Mouse (Mus musculus): ENCODE measurements around the gene Ethe1. TPM values are rescaled to one million over a fixed set of nuclear protein-coding genes. Genes with fewer than 3 reads are reported as not detected.

Gene Ethe1
- polyA plus RNA-seq, 1 experiment from 2014 or later = 38.1 TPM

GRCm38 (mm10) chr7:24592163-24592562 lies 4.8 kb downstream of the Ethe1 start:
- Histone ChIP-seq H3K9me3 (ENCODE audit: control insufficient read depth, low read length) (no peaks in the 10 kb centered on the region), H3K4me3 (ENCODE audit: low read length) (no peak overlapping the region), H3K27ac (ENCODE audit: low read length) (no peak overlapping the region), H3K27me3 (replicated peaks; ENCODE audit: control insufficient read depth, insufficient read depth, low read length) (no peaks in the 10 kb centered on the region), H3K9ac (ENCODE audit: low read depth, low read length) (no peak overlapping the region), H3K4me2 (ENCODE audit: low read depth, low read length) (no peak overlapping the region), H3K36me3 (ENCODE audit: control insufficient read depth, insufficient read depth, low read length) (no peaks in the 10 kb centered on the region), H3K4me1 (ENCODE audit: control insufficient read depth, insufficient read depth, low read length) (peaks cover 23% of the 10 kb centered on the region)
- no peak for ATAC-seq
- 55% methylated on average over 4 of the region's 4 CpGs for WGBS

DNA sequence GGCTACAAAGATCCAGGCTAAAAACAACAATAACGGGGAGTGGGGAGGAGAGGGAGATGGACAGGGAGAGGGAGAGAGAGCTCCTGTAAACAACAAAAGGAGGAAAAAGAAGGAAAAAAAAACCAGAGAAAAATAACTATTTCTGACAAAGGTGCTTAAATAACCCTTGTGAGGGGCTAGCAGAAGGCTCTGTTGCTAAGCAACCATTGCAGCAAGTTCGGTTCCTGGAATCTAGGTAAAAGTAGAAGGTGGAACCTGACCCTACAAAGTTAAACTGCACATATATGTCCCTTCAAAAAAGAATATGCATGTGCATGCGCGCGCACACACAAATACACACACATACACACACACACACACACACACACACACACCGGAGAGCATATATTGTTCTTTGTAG lies 5.4 kb downstream of the Ethe1 start:
- peaks cover 17% of the 10 kb centered on the region for H3K4me1 ChIP-seq (ENCODE audit: control insufficient read depth, insufficient read depth, low read length)
- no peaks in the 10 kb centered on the region for H3K27me3 ChIP-seq (replicated peaks; ENCODE audit: control insufficient read depth, insufficient read depth, low read length)
- H3K9ac ChIP-seq (ENCODE audit: low read depth, low read length) = no peak overlapping the region
- H3K36me3 ChIP-seq (ENCODE audit: control insufficient read depth, insufficient read depth, low read length) = no peaks in the 10 kb centered on the region
- no peak overlapping the region for H3K4me3 ChIP-seq (ENCODE audit: low read length)
- ATAC-seq = no peak
- no peak overlapping the region for H3K4me2 ChIP-seq (ENCODE audit: low read depth, low read length)
- H3K9me3 ChIP-seq (ENCODE audit: control insufficient read depth, low read length) = no peaks in the 10 kb centered on the region
- no peak overlapping the region for H3K27ac ChIP-seq (ENCODE audit: low read length)
- 80% methylated on average over 6 of the region's 6 CpGs for WGBS

- peak; percentile 93 for ATAC-seq
- H3K4me3 ChIP-seq (ENCODE audit: low read length) = peak overlapping the region; percentile 64
- H3K9me3 ChIP-seq (ENCODE audit: control insufficient read depth, low read length) = no peaks in the 10 kb centered on the region
- peak overlapping the region; percentile 83 for H3K4me2 ChIP-seq (ENCODE audit: low read depth, low read length)
- peak overlapping the region; percentile 72 for H3K9ac ChIP-seq (ENCODE audit: low read depth, low read length)
- peaks cover 12% of the 10 kb centered on the region for H3K4me1 ChIP-seq (ENCODE audit: control insufficient read depth, insufficient read depth, low read length)
- H3K27ac ChIP-seq (ENCODE audit: low read length) = peak overlapping the region; percentile 51
- no peaks in the 10 kb centered on the region for H3K36me3 ChIP-seq (ENCODE audit: control insufficient read depth, insufficient read depth, low read length)
- WGBS = 2% methylated on average over 38 of the region's 39 CpGs
- no peaks in the 10 kb centered on the region for H3K27me3 ChIP-seq (replicated peaks; ENCODE audit: control insufficient read depth, insufficient read depth, low read length)
Measured at GRCm38 (mm10) chr7:24593621-24594308, 6.4 kb downstream of the Ethe1 start.

DNA sequence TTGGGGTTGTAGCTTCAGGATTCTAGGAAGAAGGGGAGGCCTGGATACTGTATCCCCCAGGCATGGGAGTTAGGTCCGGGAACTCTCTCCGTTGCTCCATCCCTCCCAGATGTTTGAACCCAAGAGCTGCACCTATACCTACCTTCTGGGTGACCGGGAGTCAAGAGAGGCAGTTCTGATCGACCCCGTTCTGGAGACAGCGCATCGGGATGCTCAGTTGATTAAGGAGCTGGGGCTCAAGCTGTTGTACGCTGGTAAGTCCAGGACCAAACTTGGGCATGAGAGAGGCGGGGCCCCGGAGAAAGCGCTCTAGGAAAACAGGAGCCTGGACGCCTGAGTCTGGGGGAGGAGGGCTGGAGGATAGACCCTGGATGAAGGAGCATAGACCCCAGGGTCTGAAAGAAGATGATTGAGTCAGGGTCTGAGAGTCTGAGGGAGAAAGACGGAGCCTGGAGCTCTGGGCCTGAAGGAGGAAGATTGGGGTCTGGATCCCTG lies 7.0 kb downstream of the Ethe1 start:
- peak; percentile 6; the same call in 1 of the 2 replicates for ATAC-seq
- Histone ChIP-seq H3K27me3 (replicated peaks; ENCODE audit: control insufficient read depth, insufficient read depth, low read length) (no peaks in the 10 kb centered on the region), H3K4me3 (ENCODE audit: low read length) (peak overlapping the region; percentile 64), H3K4me1 (ENCODE audit: control insufficient read depth, insufficient read depth, low read length) (peaks cover 13% of the 10 kb centered on the region), H3K36me3 (ENCODE audit: control insufficient read depth, insufficient read depth, low read length) (no peaks in the 10 kb centered on the region), H3K4me2 (ENCODE audit: low read depth, low read length) (peak overlapping the region; percentile 83), H3K9me3 (ENCODE audit: control insufficient read depth, low read length) (no peaks in the 10 kb centered on the region), H3K27ac (ENCODE audit: low read length) (no peak overlapping the region), H3K9ac (ENCODE audit: low read depth, low read length) (peak overlapping the region; percentile 72)
- 4% methylated on average over 13 of the region's 13 CpGs for WGBS

DNA sequence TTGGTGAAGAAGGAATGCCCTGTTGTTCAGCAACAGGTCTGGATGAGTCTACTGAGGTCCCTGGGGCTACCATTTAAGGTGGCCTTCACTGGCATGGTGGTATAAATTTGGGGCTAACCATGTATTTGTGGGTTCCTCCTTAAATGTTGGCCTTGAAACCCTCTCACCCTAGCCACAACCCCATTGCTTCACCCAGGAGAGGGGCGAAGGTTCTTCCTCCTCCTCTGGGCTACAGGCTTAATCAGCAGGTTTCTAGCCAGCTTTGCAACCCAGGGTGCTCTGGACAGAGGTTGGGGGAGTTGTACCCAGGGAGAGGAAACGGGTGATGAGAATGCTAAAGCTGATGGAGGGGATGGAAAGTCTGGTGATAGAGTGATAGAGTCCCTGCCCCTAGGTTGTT lies 8.1 kb downstream of the Ethe1 start:
- Histone ChIP-seq H3K4me1 (ENCODE audit: control insufficient read depth, insufficient read depth, low read length) (peaks cover 15% of the 10 kb centered on the region), H3K4me2 (ENCODE audit: low read depth, low read length) (no peak overlapping the region), H3K36me3 (ENCODE audit: control insufficient read depth, insufficient read depth, low read length) (no peaks in the 10 kb centered on the region), H3K27ac (ENCODE audit: low read length) (no peak overlapping the region), H3K27me3 (replicated peaks; ENCODE audit: control insufficient read depth, insufficient read depth, low read length) (no peaks in the 10 kb centered on the region), H3K9ac (ENCODE audit: low read depth, low read length) (no peak overlapping the region), H3K4me3 (ENCODE audit: low read length) (no peak overlapping the region), H3K9me3 (ENCODE audit: control insufficient read depth, low read length) (no peaks in the 10 kb centered on the region)
- 80% methylated on average over 2 of the region's 2 CpGs for WGBS
- ATAC-seq = no peak

DNA sequence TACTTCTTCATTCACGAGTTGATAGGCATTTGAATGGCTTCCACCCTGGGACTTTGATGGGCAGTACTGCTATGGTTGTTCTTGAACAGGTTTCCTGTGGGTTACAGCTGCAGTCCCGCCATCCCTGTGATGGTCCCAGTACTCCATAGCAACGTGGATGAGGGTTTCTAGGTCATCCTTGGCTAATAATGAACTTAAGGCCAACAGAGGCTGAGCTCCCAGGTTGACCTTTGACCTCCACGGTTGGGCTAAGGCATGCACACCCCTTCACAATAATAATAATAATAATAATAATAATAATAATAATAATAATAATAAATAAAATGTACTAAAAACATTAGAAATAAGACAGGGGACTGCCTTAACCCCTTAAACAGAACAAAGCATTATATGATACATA lies 10.8 kb downstream of the Ethe1 start:
- no peak overlapping the region for H3K4me3 ChIP-seq (ENCODE audit: low read length)
- 71% methylated on average over 4 of the region's 4 CpGs for WGBS
- H3K27me3 ChIP-seq (replicated peaks; ENCODE audit: control insufficient read depth, insufficient read depth, low read length) = no peaks in the 10 kb centered on the region
- no peaks in the 10 kb centered on the region for H3K9me3 ChIP-seq (ENCODE audit: control insufficient read depth, low read length)
- ATAC-seq = no peak
- H3K4me2 ChIP-seq (ENCODE audit: low read depth, low read length) = no peak overlapping the region
- no peak overlapping the region for H3K27ac ChIP-seq (ENCODE audit: low read length)
- peaks cover 15% of the 10 kb centered on the region for H3K4me1 ChIP-seq (ENCODE audit: control insufficient read depth, insufficient read depth, low read length)
- H3K9ac ChIP-seq (ENCODE audit: low read depth, low read length) = no peak overlapping the region
- no peaks in the 10 kb centered on the region for H3K36me3 ChIP-seq (ENCODE audit: control insufficient read depth, insufficient read depth, low read length)

- peaks cover 12% of the 10 kb centered on the region for H3K4me1 ChIP-seq (ENCODE audit: control insufficient read depth, insufficient read depth, low read length)
- no peaks in the 10 kb centered on the region for H3K9me3 ChIP-seq (ENCODE audit: control insufficient read depth, low read length)
- 69% methylated on average over 15 of the region's 15 CpGs for WGBS
- no peak overlapping the region for H3K9ac ChIP-seq (ENCODE audit: low read depth, low read length)
- no peaks in the 10 kb centered on the region for H3K36me3 ChIP-seq (ENCODE audit: control insufficient read depth, insufficient read depth, low read length)
- no peak overlapping the region for H3K27ac ChIP-seq (ENCODE audit: low read length)
- ATAC-seq = no peak; the same call in 1 of the 2 replicates
- H3K4me2 ChIP-seq (ENCODE audit: low read depth, low read length) = no peak overlapping the region
- H3K27me3 ChIP-seq (replicated peaks; ENCODE audit: control insufficient read depth, insufficient read depth, low read length) = no peaks in the 10 kb centered on the region
- no peak overlapping the region for H3K4me3 ChIP-seq (ENCODE audit: low read length)
Measured at GRCm38 (mm10) chr7:24599211-24600067, 12.1 kb downstream of the Ethe1 start.

- 5% methylated on average over 13 of the region's 13 CpGs for WGBS
- peaks cover 3% of the 10 kb centered on the region; the same call in 1 of the 2 replicates for H3K4me1 ChIP-seq (ENCODE audit: control insufficient read depth, insufficient read depth, low read length)
- no peaks in the 10 kb centered on the region for H3K9me3 ChIP-seq (ENCODE audit: control insufficient read depth, low read length)
- no peaks in the 10 kb centered on the region for H3K36me3 ChIP-seq (ENCODE audit: control insufficient read depth, insufficient read depth, low read length)
- no peak overlapping the region for H3K9ac ChIP-seq (ENCODE audit: low read depth, low read length)
- no peak overlapping the region for H3K27ac ChIP-seq (ENCODE audit: low read length)
- H3K4me2 ChIP-seq (ENCODE audit: low read depth, low read length) = peak overlapping the region; percentile 36; the same call in 1 of the 2 replicates
- no peaks in the 10 kb centered on the region for H3K27me3 ChIP-seq (replicated peaks; ENCODE audit: control insufficient read depth, insufficient read depth, low read length)
- H3K4me3 ChIP-seq (ENCODE audit: low read length) = no peak overlapping the region
- peak; percentile 90 for ATAC-seq
Measured at GRCm38 (mm10) chr7:24600941-24601597, 13.7 kb downstream of the Ethe1 start.

GRCm38 (mm10) chr7:24605561-24605960 lies 18.2 kb downstream of the Ethe1 start:
- 78% methylated on average over 7 of the region's 7 CpGs for WGBS
- Histone ChIP-seq H3K27ac (ENCODE audit: low read length) (no peak overlapping the region), H3K4me1 (ENCODE audit: control insufficient read depth, insufficient read depth, low read length) (peaks cover 12% of the 10 kb centered on the region), H3K9ac (ENCODE audit: low read depth, low read length) (no peak overlapping the region), H3K4me2 (ENCODE audit: low read depth, low read length) (no peak overlapping the region), H3K36me3 (ENCODE audit: control insufficient read depth, insufficient read depth, low read length) (no peaks in the 10 kb centered on the region), H3K4me3 (ENCODE audit: low read length) (no peak overlapping the region), H3K9me3 (ENCODE audit: control insufficient read depth, low read length) (no peaks in the 10 kb centered on the region), H3K27me3 (replicated peaks; ENCODE audit: control insufficient read depth, insufficient read depth, low read length) (0 out of 2 replicates have a peak, but pooled peaks cover 4% of the 10 kb centered on the region)
- ATAC-seq = no peak

All from intestine, embryonic 16.5 days (tissue).